Mouse (Mus musculus): ENCODE measurements around the gene Zdhhc14. TPM values are rescaled to one million over a fixed set of nuclear protein-coding genes. Genes with fewer than 3 reads are reported as not detected.

Gene Zdhhc14
- total and polyA plus RNA-seq, 2 experiments from 2014 or later = 0.74 to 5.2 TPM

DNA sequence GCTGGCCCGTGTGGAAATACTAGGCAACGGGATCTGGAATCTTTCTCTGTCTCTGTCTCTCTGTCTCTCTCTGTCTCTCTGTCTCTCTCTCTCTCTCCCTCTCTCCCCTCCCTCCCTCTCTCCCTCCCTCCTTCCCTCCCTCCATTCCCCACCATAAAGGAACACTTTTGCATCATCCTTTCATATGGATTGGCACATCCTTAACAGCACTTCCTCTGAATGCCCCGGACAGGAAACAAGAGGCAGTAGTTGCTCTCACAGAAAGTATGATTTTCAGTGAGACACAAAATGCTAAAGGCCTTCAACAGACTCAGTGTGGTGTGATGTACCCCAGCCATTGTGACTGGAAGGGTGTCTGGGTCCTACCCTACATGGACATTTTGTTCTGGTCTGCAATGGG lies 89.9 kb downstream of the Zdhhc14 start:
- Histone ChIP-seq H3K9ac (replicated peaks; ENCODE audit: low read depth, low read length) (no peak overlapping the region), H3K9me3 (replicated peaks; ENCODE audit: control insufficient read depth, low read length) (no peaks in the 10 kb centered on the region), H3K4me1 (ENCODE audit: control insufficient read depth, insufficient read depth) (no peaks in the 10 kb centered on the region; the same call in 1 of the 2 replicates), H3K27ac (ENCODE audit: low read depth) (no peak overlapping the region), H3K36me3 (replicated peaks; ENCODE audit: control insufficient read depth, insufficient read depth, low read length) (no peaks in the 10 kb centered on the region), H3K27me3 (ENCODE audit: control insufficient read depth, insufficient read depth, low read length) (no peaks in the 10 kb centered on the region), H3K4me3 (ENCODE audit: low read depth, low read length) (no peak overlapping the region), H3K4me2 (ENCODE audit: low read depth, low read length) (no peak overlapping the region)
- ATAC-seq (ENCODE audit: insufficient read depth, low read depth) (no peak), DNase-seq (ENCODE audit: low spot score) (no peak)
- 81% methylated on average over 3 of the region's 3 CpGs for WGBS
- TF ChIP-seq EP300 (IDR thresholded peaks at IDR 0.05; ENCODE audit: low read depth) (no peak), CTCF (IDR thresholded peaks at IDR 0.05; ENCODE audit: low read depth) (no peak)

DNA sequence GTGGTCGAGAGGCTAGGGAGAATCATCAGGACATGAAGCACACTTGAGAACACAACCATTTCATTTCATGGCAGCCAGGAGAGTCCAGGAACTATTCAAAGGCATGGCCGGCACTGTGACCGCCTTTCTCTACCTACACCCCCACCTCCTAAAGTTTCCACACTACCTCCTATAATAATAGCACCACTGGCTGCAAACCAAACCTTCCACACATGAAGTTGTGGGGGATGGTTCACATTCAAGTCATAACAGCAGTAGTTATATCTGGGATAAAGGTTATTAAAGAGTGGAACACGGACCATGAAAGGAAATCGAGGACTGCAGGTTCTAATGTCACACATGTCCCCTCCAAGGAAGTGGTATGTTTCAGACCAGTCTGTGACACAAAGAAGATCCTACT lies 90.6 kb downstream of the Zdhhc14 start:
- DNase-seq (ENCODE audit: low spot score) (no peak), ATAC-seq (ENCODE audit: insufficient read depth, low read depth) (no peak)
- no peak overlapping the region for H3K4me3 ChIP-seq (ENCODE audit: low read depth, low read length)
- H3K4me2 ChIP-seq (ENCODE audit: low read depth, low read length) = no peak overlapping the region
- H3K27ac ChIP-seq (ENCODE audit: low read depth) = no peak overlapping the region
- TF ChIP-seq EP300 (IDR thresholded peaks at IDR 0.05; ENCODE audit: low read depth) (no peak), CTCF (IDR thresholded peaks at IDR 0.05; ENCODE audit: low read depth) (no peak)
- H3K4me1 ChIP-seq (ENCODE audit: control insufficient read depth, insufficient read depth) = no peaks in the 10 kb centered on the region; the same call in 1 of the 2 replicates
- H3K27me3 ChIP-seq (ENCODE audit: control insufficient read depth, insufficient read depth, low read length) = no peaks in the 10 kb centered on the region
- H3K9me3 ChIP-seq (replicated peaks; ENCODE audit: control insufficient read depth, low read length) = no peaks in the 10 kb centered on the region
- 73% methylated on average over 5 of the region's 5 CpGs for WGBS
- no peak overlapping the region for H3K9ac ChIP-seq (replicated peaks; ENCODE audit: low read depth, low read length)
- no peaks in the 10 kb centered on the region for H3K36me3 ChIP-seq (replicated peaks; ENCODE audit: control insufficient read depth, insufficient read depth, low read length)

GRCm38 (mm10) chr17:5583472-5584145 lies 91.3 kb downstream of the Zdhhc14 start:
- no peak overlapping the region for H3K27ac ChIP-seq (ENCODE audit: low read depth)
- 66% methylated on average over 12 of the region's 12 CpGs for WGBS
- H3K4me3 ChIP-seq (ENCODE audit: low read depth, low read length) = no peak overlapping the region
- H3K27me3 ChIP-seq (ENCODE audit: control insufficient read depth, insufficient read depth, low read length) = no peaks in the 10 kb centered on the region
- no peak overlapping the region for H3K4me2 ChIP-seq (ENCODE audit: low read depth, low read length)
- no peak for ATAC-seq (ENCODE audit: insufficient read depth, low read depth)
- no peak for DNase-seq (ENCODE audit: low spot score)
- no peak overlapping the region for H3K9ac ChIP-seq (replicated peaks; ENCODE audit: low read depth, low read length)
- H3K4me1 ChIP-seq (ENCODE audit: control insufficient read depth, insufficient read depth) = no peaks in the 10 kb centered on the region; the same call in 1 of the 2 replicates
- no peaks in the 10 kb centered on the region for H3K9me3 ChIP-seq (replicated peaks; ENCODE audit: control insufficient read depth, low read length)
- no peaks in the 10 kb centered on the region for H3K36me3 ChIP-seq (replicated peaks; ENCODE audit: control insufficient read depth, insufficient read depth, low read length)
- TF ChIP-seq CTCF (IDR thresholded peaks at IDR 0.05; ENCODE audit: low read depth) (no peak), EP300 (IDR thresholded peaks at IDR 0.05; ENCODE audit: low read depth) (no peak)

- H3K27ac ChIP-seq (ENCODE audit: low read depth) = no peak overlapping the region
- no peak overlapping the region for H3K4me3 ChIP-seq (ENCODE audit: low read depth, low read length)
- DNase-seq (ENCODE audit: low spot score) = no peak
- no peak overlapping the region for H3K9ac ChIP-seq (replicated peaks; ENCODE audit: low read depth, low read length)
- 54% methylated on average over 6 of the region's 6 CpGs for WGBS
- TF ChIP-seq CTCF (IDR thresholded peaks at IDR 0.05; ENCODE audit: low read depth) = no peak
- TF ChIP-seq EP300 (IDR thresholded peaks at IDR 0.05; ENCODE audit: low read depth) = no peak
- no peaks in the 10 kb centered on the region for H3K4me1 ChIP-seq (ENCODE audit: control insufficient read depth, insufficient read depth)
- no peak overlapping the region for H3K4me2 ChIP-seq (ENCODE audit: low read depth, low read length)
- no peak for ATAC-seq (ENCODE audit: insufficient read depth, low read depth)
- no peaks in the 10 kb centered on the region for H3K36me3 ChIP-seq (replicated peaks; ENCODE audit: control insufficient read depth, insufficient read depth, low read length)
- no peaks in the 10 kb centered on the region for H3K9me3 ChIP-seq (replicated peaks; ENCODE audit: control insufficient read depth, low read length)
- no peaks in the 10 kb centered on the region for H3K27me3 ChIP-seq (ENCODE audit: control insufficient read depth, insufficient read depth, low read length)
These were observed 99.3 kb downstream of the Zdhhc14 start for GRCm38 (mm10) chr17:5591604-5592209.

DNA sequence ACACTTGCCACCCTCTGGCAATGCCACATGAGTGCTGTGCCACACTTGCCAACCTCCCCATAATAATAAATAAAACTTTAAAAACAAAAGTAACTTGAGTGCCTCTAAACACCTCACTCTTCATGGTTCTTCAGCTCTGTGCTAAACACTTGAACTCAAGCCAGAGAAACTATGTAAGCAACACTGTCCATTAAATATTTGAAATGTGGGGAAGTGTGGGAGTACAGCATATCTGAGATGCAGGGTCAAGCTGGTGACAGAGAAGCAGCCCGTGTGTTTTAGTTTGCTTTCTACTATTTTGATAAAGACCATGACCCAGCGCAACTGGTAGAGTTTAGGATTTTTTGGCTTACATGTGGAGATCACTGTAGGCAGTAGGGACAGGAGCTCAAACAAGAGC lies 100.7 kb downstream of the Zdhhc14 start:
- Histone ChIP-seq H3K4me2 (ENCODE audit: low read depth, low read length) (no peak overlapping the region), H3K4me3 (ENCODE audit: low read depth, low read length) (no peak overlapping the region), H3K9ac (replicated peaks; ENCODE audit: low read depth, low read length) (no peak overlapping the region), H3K9me3 (replicated peaks; ENCODE audit: control insufficient read depth, low read length) (no peaks in the 10 kb centered on the region), H3K27ac (ENCODE audit: low read depth) (no peak overlapping the region), H3K4me1 (ENCODE audit: control insufficient read depth, insufficient read depth) (no peaks in the 10 kb centered on the region), H3K27me3 (ENCODE audit: control insufficient read depth, insufficient read depth, low read length) (no peaks in the 10 kb centered on the region), H3K36me3 (replicated peaks; ENCODE audit: control insufficient read depth, insufficient read depth, low read length) (no peaks in the 10 kb centered on the region)
- no peak for DNase-seq (ENCODE audit: low spot score)
- TF ChIP-seq CTCF (IDR thresholded peaks at IDR 0.05; ENCODE audit: low read depth) = no peak
- TF ChIP-seq EP300 (IDR thresholded peaks at IDR 0.05; ENCODE audit: low read depth) = no peak
- 53% methylated on average over 2 of the region's 2 CpGs for WGBS
- no peak for ATAC-seq (ENCODE audit: insufficient read depth, low read depth)
